Mouse (Mus musculus): ENCODE measurements around the gene Prkcb. TPM values are rescaled to one million over a fixed set of nuclear protein-coding genes. Genes with fewer than 3 reads are reported as not detected.
"Not testable (repeated sequence)": the region's sequence is repeated elsewhere in the genome, so short reads cannot be mapped to it uniquely, and the experiment has no call there.

Prkcb gene
- total RNA-seq (2017): 197 to 314 TPM (median 249 TPM) in 3 replicates

DNA sequence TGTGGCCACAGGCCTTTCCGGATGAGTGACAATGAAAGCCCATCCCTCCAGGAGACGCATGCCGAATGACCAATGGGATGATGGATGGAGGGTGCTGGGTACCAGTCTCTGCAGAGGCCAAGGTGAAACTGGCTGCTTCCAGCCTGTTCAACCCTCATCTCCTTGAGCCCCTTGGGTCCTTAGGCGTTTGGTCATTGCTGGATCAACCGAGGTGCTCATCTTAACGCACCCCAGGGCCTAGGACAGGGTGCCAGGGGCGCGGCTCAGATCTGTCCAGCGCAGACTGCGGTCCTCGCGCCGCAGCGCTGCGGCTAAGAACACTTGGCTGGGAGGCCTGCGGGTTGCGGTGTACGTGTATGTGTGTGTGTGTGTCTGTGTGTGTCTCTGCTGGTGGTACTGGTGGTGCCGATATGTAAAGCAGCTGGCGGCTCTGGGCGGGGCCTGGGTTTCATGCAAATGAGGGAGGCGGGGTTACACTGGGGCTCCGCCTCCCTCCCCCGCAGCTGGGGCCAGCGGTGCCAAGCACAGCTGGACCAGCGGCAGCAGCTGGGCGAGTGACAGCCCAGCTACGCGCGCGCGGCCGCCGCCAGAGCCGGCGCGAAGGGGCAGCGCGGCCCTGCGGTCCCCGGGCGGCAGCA lies at the start of gene Prkcb:
Gene Prkcb (plus strand): TSS at position 147 of the 638 bp plus-strand sequence.
- ATAC-seq (replicated peaks; ENCODE audit: insufficient number of reproducible peaks, low FRiP score, low TSS enrichment, poor library complexity, severe bottlenecking): peak; percentile 86

DNA sequence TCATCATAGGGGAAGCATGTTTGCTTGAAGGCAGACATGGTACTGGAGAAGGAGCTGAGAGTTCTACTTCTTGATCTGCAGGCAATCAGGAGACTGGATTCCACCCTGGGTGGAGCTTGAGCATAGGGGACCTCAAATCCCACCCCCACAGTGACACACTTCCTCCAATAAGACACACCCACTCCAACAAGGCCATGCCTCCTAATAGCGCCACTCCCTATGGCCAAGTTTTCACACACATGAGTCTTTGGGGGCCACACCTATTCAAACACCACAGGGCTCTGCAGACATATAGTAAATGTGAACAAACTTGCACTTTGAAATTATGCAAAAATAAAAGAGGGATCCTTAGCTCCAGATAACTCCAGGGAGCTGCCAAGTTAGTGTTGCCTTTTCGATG lies 49.6 kb upstream of the Prkcb start:
- no peak for ATAC-seq (replicated peaks; ENCODE audit: insufficient number of reproducible peaks, low FRiP score, low TSS enrichment, poor library complexity, severe bottlenecking)

DNA sequence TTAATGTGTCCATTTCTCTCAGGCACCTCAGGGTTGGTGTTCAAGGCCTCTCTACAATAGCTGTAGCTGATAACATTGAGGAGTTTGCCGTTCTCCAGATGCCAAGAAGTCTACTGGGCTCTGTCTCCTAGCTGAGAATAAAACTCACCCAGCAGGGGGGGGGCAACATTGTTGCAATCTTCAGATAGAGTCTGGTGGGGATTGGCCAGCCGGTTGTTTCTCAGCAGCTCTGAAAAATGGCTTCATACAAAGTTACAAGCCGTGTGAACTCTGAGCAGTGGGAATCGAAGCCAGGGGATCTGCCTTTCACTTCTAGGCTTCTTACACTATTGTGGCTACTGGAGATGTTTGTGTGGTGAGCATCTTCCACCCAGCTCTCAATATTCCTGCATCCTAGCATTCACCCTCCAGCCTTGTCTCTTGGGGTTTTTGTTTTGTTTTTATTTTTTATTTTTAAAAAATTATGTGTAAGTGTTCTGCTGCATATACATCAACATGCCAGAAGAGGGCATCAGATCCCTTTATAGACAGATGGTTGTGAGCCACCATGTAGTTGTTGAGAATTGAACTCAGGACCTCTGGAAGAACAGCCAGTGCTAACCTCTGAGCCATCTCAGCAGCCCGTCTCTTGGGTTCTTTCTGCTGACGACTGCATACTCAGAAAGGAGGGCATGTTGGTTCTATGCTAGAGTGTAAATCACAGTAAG lies 48.0 kb upstream of the Prkcb start:
- ATAC-seq (replicated peaks; ENCODE audit: insufficient number of reproducible peaks, low FRiP score, low TSS enrichment, poor library complexity, severe bottlenecking): no peak

DNA sequence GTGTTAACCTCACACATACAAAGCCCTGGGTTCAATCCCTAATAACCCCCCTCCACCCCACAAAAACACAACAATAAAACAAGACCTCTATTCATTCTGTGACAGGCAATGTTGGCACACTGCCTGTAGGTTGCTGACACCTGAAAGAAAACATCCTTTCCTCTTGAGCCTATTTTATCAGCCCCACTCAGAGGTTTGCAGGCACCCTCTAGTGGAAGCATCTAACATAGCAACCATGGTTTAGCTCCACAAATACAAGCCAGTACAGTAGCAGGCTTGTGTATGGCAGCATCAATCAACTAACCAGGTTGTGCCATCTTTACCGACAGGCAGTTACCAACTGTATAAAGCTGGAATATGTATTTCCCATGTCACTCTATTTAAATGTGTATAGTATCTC lies 46.3 kb upstream of the Prkcb start:
- no peak for ATAC-seq (replicated peaks; ENCODE audit: insufficient number of reproducible peaks, low FRiP score, low TSS enrichment, poor library complexity, severe bottlenecking)

DNA sequence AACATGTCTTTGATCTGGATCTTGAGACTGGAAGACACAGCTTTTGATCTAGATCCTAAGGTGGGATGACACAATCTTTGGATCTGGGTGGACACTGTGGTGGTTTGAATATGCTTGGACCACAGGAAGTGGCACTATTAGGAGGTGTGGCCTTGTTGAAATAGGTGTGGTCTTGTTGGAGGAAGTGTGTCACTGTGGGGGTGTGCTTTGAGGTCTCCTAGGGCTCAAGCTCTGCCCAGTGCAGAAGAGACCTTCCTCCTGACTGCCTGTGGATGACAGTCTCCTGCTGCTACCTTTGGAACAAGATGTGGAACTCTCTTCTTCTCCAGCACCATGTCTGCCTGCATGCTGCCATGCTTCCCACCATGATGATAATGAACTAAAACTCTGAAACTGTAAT lies 45.8 kb upstream of the Prkcb start:
- not testable (repeated sequence) for ATAC-seq (replicated peaks; ENCODE audit: insufficient number of reproducible peaks, low FRiP score, low TSS enrichment, poor library complexity, severe bottlenecking)

DNA sequence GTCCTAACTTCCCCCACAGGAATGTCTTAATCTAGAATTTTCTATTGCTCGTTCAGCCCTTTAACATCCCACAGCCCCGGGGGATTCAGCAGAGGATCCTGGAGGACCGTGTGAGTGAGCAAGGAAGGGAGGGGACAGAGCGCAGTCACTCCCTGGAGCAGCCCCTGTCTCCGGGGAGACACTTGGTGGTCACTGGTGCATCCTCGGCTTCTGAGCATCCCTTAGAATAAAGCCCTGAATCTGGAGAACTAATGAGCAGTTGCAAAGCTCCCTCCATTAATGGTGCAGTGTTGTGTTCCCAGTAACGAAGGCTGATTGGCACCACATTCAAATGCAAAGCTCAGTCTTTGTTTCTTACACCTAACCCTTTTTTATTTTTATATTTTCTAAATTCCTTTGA lies 44.4 kb upstream of the Prkcb start:
- no peak for ATAC-seq (replicated peaks; ENCODE audit: insufficient number of reproducible peaks, low FRiP score, low TSS enrichment, poor library complexity, severe bottlenecking)

DNA sequence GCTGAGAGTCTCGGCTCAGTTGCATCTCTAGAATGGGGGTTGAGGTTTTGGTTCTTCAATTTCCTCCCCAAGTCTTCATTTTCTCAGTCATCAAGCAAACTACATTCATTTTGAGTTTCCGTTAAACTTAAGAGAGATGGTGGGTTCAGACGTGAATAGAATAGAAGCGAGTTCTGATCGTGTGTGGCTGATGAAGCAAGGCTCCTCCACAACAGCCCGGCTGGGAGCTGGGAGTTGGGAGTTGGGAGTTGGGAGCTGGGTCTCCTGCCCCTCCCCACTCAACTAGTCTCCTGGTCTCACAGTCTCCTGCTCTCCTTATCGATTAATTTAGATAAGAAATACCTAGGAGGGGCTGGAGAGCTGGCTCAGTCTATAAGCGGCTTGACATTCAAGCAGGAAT lies 44.0 kb upstream of the Prkcb start:
- no peak for ATAC-seq (replicated peaks; ENCODE audit: insufficient number of reproducible peaks, low FRiP score, low TSS enrichment, poor library complexity, severe bottlenecking)

DNA sequence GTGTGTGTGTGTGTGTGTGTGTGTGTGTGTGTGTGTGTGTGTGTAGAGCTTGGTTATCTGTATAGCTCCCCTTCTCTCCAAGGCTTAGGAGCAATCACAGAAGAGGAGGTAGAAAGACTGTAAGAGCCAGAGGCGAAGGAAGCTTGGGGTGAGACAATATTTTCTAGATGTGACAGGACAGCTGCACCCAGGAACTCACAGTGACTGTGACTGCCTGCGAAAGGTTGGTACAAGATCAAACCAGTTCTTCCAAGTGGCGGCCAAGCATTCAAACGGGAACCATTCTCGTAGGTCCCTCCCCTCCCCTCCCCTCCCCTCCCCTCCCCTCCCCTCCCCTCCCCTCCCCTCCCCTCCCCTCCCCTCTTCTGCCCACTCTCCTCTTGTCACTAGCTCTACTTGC lies 42.6 kb upstream of the Prkcb start:
- ATAC-seq (replicated peaks; ENCODE audit: insufficient number of reproducible peaks, low FRiP score, low TSS enrichment, poor library complexity, severe bottlenecking): no peak

DNA sequence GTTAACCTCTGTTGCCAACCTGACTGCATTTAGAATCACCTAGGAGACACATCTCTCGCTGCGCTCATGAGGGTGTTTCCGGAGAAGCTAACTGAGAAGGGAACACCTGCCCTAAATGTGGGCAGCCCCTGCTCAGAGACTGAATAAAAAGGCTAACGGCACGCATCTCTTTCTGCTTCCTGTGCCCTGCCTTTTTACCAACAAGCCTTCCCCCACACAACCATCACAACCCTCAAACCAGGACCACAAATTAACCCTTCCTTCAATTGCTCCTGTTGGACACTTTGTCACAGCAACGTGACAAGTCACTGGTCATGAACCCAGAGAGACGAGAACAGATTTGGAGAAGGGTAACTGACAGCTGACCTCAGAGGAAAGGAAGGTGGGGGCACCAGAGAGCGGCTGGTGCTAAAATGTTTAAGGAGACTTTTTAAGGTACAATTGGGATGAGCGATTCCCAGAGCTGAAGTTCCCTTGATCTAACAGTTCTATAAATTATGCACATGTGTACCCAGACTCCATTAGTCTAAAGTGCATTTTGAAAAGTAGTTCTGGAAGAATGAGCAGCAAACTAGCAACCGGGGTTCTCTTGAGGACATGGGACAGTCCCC lies 41.2 kb upstream of the Prkcb start:
- no peak for ATAC-seq (replicated peaks; ENCODE audit: insufficient number of reproducible peaks, low FRiP score, low TSS enrichment, poor library complexity, severe bottlenecking)

DNA sequence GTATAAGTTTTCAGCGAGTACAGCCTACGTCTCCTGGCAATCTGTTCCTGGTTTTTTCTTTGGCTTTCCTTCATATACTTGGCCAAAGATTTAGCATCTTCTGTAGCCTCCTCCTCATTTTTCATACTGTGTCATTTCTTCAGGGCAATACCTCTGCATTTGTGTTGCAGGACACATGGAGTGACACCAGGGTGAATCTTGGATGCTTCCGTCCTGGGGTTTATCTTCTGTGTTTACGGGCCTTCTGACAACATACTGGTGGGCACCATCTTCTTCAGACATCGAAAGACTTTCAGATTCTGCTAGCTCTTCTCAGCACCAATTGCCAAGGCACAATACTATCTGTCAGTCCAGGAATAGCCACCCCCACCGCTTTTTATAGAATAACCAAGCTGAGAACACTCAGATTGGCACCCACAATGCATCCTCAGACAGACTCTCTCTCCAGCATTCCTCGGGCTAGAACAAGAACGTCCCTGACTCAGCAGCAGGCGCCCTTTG lies 39.2 kb upstream of the Prkcb start:
- no peak for ATAC-seq (replicated peaks; ENCODE audit: insufficient number of reproducible peaks, low FRiP score, low TSS enrichment, poor library complexity, severe bottlenecking)

DNA sequence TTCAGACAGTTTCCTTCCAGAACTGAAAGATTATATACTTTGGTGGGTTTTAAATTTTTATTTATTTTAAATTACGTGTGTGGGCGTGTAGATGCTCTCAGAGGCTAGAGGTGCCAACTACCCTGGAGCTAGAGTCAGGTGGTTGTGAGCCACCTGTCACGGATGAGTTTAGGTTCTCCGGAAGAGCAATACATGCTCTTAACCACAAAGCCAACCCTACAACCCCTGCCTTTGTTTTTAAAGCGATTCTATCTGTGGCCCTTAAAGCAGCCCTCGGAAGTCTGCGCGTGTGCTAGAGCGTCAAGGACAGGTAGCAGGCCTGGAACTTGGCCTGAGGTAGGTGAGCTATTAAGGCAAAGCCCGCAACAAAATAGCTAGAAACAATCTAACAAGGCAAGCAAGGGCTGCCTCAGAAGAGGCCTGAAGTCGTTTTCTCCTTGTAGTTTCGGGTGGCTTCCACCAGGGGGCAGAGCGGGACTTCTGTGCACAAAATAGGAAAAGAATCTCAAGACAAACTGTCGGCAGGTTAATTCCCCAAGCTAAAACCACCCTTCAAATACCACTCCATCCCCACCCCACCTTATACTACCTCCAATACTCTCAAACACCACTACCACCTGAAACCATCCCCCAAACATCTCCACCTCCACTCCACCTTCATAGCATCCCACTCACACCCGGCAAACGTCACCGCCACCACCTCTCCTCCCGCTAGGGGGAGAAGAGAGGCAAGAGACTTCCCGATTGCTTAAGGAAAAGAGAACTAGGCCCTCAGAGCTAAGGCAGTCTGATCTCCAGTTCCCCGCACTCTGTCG lies 37.1 kb upstream of the Prkcb start:
- peak; percentile 84 for ATAC-seq (replicated peaks; ENCODE audit: insufficient number of reproducible peaks, low FRiP score, low TSS enrichment, poor library complexity, severe bottlenecking)

DNA sequence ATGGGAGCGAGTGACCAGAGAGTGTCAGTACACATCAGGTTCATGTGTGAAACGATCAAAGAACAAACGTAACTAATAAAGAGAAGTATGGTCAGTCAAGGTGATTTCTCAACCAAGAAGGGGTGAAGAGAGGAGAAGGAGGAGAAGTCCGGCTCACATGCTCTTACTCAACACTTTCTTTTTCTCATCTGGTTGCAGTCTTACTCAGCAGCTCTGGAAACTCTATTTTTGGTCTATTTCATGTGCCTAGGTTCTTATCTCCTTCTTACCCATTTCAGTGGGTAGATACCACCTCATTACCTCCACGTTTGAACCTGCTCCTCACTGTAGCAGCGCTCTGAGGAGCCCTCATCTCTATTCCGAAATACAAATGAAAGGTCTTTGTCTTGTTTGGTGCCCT lies 31.8 kb upstream of the Prkcb start:
- 0 out of 2 replicates have a peak, but pooled peaks have one; percentile 11 for ATAC-seq (replicated peaks; ENCODE audit: insufficient number of reproducible peaks, low FRiP score, low TSS enrichment, poor library complexity, severe bottlenecking)

DNA sequence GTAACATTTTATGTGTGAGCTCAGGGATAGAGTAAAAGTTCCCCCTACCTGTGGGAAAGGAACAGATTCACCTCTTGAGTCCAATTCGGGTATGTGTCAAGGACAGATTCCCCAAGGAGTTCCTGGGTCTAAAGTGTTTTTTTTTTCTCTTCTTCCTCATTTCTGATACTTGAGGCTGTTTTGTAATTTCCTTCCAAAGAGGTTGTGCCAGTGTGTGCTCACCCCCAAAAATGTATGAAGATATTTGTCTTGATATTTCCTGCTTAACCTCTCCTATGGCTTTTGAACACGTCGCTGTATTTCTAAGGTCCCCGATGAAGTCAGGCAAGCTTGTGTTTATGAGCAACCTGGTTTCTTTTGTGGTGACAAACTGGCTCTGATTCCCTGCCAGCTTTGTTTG lies 30.0 kb upstream of the Prkcb start:
- no peak for ATAC-seq (replicated peaks; ENCODE audit: insufficient number of reproducible peaks, low FRiP score, low TSS enrichment, poor library complexity, severe bottlenecking)

DNA sequence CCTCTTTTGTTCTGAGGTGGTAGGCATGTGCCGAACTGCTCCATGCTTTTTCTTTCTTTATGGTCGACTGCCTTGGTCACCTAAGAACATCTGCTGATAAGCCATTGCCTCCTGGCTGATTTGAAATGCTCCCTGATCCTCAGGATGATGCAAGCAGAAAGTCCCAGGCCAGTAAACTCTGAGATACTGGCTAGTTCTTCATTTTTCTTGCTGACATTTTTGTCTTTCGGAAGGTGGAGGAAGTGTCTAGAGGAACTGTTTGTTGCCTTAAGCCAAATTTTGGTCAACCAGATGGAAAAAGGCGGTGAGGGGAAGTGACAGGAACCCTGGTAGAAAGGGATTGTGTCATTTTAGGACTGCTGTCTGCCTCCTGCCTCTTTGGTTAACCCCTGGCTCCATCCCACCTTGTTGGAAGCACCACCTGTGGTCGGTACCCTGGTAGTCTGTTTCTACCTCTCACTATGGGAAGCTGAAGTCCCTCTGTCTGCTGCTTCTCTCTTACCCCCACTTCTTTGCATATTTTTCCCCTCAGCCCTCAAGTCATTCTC lies 28.4 kb upstream of the Prkcb start:
- ATAC-seq (replicated peaks; ENCODE audit: insufficient number of reproducible peaks, low FRiP score, low TSS enrichment, poor library complexity, severe bottlenecking): peak; percentile 71

DNA sequence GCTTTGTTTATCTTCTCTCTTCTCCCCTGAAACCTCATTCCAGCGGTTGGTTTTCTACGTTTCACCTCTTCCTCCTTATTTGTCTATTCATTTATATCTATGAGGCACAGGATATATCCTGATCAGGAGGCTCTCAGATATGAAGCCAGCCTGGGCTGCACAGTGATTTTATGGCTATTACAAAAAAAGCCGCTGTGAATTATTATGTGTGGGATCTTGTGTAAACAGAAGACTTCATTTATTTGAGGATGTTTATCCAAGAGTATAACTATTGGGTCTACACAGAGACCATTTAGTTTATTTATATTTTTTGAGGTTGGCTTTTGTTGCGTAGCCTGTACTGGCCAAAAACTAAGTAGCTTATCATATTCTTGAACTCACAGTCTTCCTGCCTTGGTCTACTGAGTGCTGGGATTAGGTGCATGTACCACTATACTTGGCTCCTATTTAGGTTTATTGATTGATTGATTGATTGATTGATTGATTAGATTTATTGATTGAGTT lies 19.5 kb upstream of the Prkcb start:
- ATAC-seq (replicated peaks; ENCODE audit: insufficient number of reproducible peaks, low FRiP score, low TSS enrichment, poor library complexity, severe bottlenecking): no peak

DNA sequence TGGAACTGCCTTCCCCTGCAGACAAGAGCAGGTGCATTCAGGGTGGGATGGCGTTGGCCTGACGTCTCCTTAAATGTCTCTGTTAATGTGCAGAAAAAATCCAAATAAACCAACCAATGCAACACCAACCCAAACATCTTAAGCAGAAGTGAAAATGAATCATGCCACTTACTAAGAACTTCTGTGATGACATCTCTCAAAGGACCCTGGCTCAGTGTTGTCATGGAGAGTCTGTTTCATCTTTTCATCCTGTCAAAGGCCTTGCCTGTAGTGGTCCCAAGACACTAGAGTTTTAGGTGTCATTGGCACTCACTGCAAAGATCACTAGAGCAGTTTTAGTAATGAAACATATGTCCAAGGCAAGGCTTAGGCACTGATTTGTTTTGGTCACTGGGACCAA lies 16.2 kb upstream of the Prkcb start:
- no peak; the same call in 1 of the 2 replicates for ATAC-seq (replicated peaks; ENCODE audit: insufficient number of reproducible peaks, low FRiP score, low TSS enrichment, poor library complexity, severe bottlenecking)

DNA sequence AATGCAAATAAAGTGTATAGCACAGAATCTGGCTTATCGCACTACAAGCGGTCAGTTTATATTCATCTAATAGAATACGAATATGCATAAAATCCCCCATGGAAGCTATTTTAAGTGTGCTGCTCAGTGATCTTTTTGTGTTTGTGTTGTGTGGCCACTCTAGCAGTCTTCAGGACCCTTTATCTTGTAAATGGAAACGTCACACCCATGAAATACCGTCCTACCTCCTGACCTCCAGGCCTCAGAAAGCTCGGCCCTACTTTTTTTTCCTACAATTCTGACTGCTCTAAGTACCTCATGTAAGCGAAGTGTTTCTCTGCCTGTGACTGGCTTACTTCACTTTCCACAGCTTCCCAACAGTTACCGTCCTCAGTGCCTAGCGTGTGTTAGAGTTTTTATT lies 9.0 kb upstream of the Prkcb start:
- ATAC-seq (replicated peaks; ENCODE audit: insufficient number of reproducible peaks, low FRiP score, low TSS enrichment, poor library complexity, severe bottlenecking): no peak

DNA sequence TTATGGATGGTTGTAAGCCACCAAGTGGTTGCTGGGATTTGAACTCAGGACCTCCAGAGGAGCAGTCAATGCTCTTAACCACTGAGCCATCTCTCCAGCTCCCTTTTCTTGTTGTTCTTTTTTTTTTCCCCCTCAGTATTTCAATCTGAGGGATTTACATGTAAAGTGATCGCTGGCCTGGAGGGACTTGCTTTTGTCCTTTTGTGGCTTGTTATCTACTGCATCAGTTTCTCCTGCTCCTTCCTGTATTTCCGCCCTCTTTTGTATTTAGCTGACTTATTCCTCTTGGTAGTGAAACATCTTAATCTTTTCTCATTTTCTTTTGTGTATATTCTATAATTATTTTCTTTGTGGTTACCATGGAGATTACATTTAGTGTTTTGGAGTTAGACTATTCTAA lies 8.2 kb upstream of the Prkcb start:
- no peak for ATAC-seq (replicated peaks; ENCODE audit: insufficient number of reproducible peaks, low FRiP score, low TSS enrichment, poor library complexity, severe bottlenecking)

DNA sequence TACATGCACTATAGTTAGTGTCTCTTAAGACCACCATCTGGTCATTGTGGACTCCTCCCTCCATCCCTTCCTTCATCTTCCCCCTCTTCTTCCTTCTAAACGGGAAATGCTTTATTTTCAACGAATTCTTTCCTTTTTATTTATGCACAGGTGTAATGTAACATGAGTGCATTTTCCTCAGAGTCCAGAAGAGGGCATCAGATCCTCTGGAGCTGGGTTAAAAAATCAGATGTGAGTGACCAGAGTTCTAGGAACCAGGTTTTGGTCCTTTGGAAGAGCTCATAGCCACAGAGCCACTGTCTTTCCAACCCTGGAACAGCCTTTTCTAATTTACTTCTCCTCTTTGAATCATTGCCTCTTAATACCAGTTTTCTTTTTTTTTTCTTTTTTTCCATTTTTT lies 6.0 kb upstream of the Prkcb start:
- ATAC-seq (replicated peaks; ENCODE audit: insufficient number of reproducible peaks, low FRiP score, low TSS enrichment, poor library complexity, severe bottlenecking): no peak

Data from monocyte, adult 5-6 weeks (primary cell).